Mouse (Mus musculus) G1E-ER4 (cell line): Measurements from ENCODE around the gene Eif4g1. TPM values are rescaled to one million over a fixed set of nuclear protein-coding genes. Genes with fewer than 3 reads are reported as not detected.
A peak's percentile ranks its signal among the peaks of the same experiment; 100 is the strongest.

Source experiments
- GATA1 ChIP-seq: IDR thresholded peaks from one replicate; pipeline ENCODE4 v1.8.0; 2012; ENCODE audit warnings: low read length, inconsistent platforms
- polyA plus RNA-seq: library from polyadenylated mRNA; stranded (reverse); fragments of >175 nt; gene quantifications from 2 replicates; pipeline ENCODE4 v1.2.3, GENCODE M21; 2012

The Eif4g1 gene
- polyA plus RNA-seq, 1 experiment: 1,405 TPM

GRCm38 (mm10) chr16:20710370-20710769 lies 42.3 kb downstream of the Eif4g1 start:
- TF ChIP-seq GATA1: no peak

- no peak for TF ChIP-seq GATA1
Observed at GRCm38 (mm10) chr16:20710810-20711209, 42.7 kb downstream of the Eif4g1 start.

GRCm38 (mm10) chr16:20712190-20712589 lies 44.1 kb downstream of the Eif4g1 start:
- no peak for TF ChIP-seq GATA1

- peak; percentile 22 for TF ChIP-seq GATA1
Observed at GRCm38 (mm10) chr16:20712889-20713288, 44.8 kb downstream of the Eif4g1 start.

- no peak for TF ChIP-seq GATA1
Observed at GRCm38 (mm10) chr16:20714307-20715080, 46.4 kb downstream of the Eif4g1 start.

- TF ChIP-seq GATA1: no peak
Observed at GRCm38 (mm10) chr16:20715161-20715560, 47.0 kb downstream of the Eif4g1 start.

GRCm38 (mm10) chr16:20715566-20715965 lies 47.5 kb downstream of the Eif4g1 start:
- no peak for TF ChIP-seq GATA1

- TF ChIP-seq GATA1: no peak
Observed at GRCm38 (mm10) chr16:20715976-20716840, 48.1 kb downstream of the Eif4g1 start.

GRCm38 (mm10) chr16:20716841-20717180 lies 48.7 kb downstream of the Eif4g1 start:
- TF ChIP-seq GATA1: no peak

GRCm38 (mm10) chr16:20717181-20717977 lies 49.3 kb downstream of the Eif4g1 start, which contains the start of the genes Polr2h and Clcn2:
Polr2h (plus strand) TSS chr16:20717665.
Clcn2 (minus strand) TSS chr16:20717746.
- TF ChIP-seq GATA1: no peak

- no peak for TF ChIP-seq GATA1
Observed at GRCm38 (mm10) chr16:20717978-20718670, 50.0 kb downstream of the Eif4g1 start.

- no peak for TF ChIP-seq GATA1
Observed at GRCm38 (mm10) chr16:20721808-20722207, 53.7 kb downstream of the Eif4g1 start.

GRCm38 (mm10) chr16:20722736-20723135 lies 54.6 kb downstream of the Eif4g1 start:
- no peak for TF ChIP-seq GATA1

GRCm38 (mm10) chr16:20723247-20723646 lies 55.1 kb downstream of the Eif4g1 start:
- TF ChIP-seq GATA1: no peak

GRCm38 (mm10) chr16:20724338-20724748 lies 56.2 kb downstream of the Eif4g1 start:
- TF ChIP-seq GATA1: no peak
